Mouse (Mus musculus) neural tube, embryonic 13.5 days (tissue): ENCODE measurements around the gene Lat. TPM values are rescaled to one million over a fixed set of nuclear protein-coding genes. Genes with fewer than 3 reads are reported as not detected.
"Not testable (repeated sequence)": the region's sequence is repeated elsewhere in the genome, so short reads cannot be mapped to it uniquely, and the experiment has no call there.

Experiments
- ATAC-seq: fragments of 200-750 bp; cut with Nextera tagmentation; 2 replicates; pipeline ENCODE4 v1.8.0; 2017; ENCODE audit warnings: low read depth, mild to moderate bottlenecking, moderate TSS enrichment, moderate library complexity
- H3K27ac ChIP-seq: fragments of 300-500 bp; sonication (generic); replicated peaks from 2 replicates; pipeline ENCODE4 v1.5.1; 2015; ENCODE audit warnings: moderate library complexity, mild to moderate bottlenecking, inconsistent platforms
- H3K27me3 ChIP-seq: fragments of 300-500 bp; sonication (generic); 2 replicates; pipeline ENCODE4 v1.6.1; 2015; ENCODE audit warnings: mild to moderate bottlenecking, inconsistent platforms
- H3K36me3 ChIP-seq: fragments of 300-500 bp; sonication (generic); 2 replicates; pipeline ENCODE4 v1.6.1; 2015; ENCODE audit warnings: mild to moderate bottlenecking, inconsistent platforms
- H3K4me1 ChIP-seq: fragments of 300-500 bp; sonication (generic); replicated peaks from 2 replicates; pipeline ENCODE4 v1.6.1; 2015; ENCODE audit warnings: inconsistent platforms
- H3K4me2 ChIP-seq: fragments of 300-500 bp; sonication (generic); 2 replicates; pipeline ENCODE4 v1.6.1; 2015; ENCODE audit warnings: inconsistent platforms, mild to moderate bottlenecking, moderate library complexity
- H3K4me3 ChIP-seq: fragments of 300-500 bp; sonication (generic); 2 replicates; pipeline ENCODE4 v1.5.1; 2015; ENCODE audit warnings: mild to moderate bottlenecking, inconsistent platforms
- H3K9ac ChIP-seq: fragments of 300-500 bp; sonication (generic); 2 replicates; pipeline ENCODE4 v1.6.1; 2015; ENCODE audit warnings: moderate library complexity, mild to moderate bottlenecking, inconsistent platforms
- H3K9me3 ChIP-seq: fragments of 300-500 bp; sonication (generic); 2 replicates; pipeline ENCODE4 v1.6.1; 2016; ENCODE audit warnings: inconsistent platforms
- WGBS: fragments of 180-500 bp; shearing (Covaris S2); methylation state at CpG from one replicate; pipeline ENCODE4 v1.1.7; 2015; 5-methylcytosine and 5-hydroxymethylcytosine counted together
- microRNA-seq: library from miRNA; unstranded; fragments of <30 nt; microRNA quantifications from one replicate; pipeline ENCODE4, GENCODE M21; 2016
- polyA plus RNA-seq: library from polyadenylated mRNA; unstranded; fragments of >200 nt; fragmentation: Nextera tagmentation; extraction: Ambion mirVana; gene quantifications from 2 replicates; pipeline ENCODE4 v1.2.1, GENCODE M21; 2015

Gene Lat
- polyA plus RNA-seq, 1 experiment from 2014 or later: 1.5 TPM

GRCm38 (mm10) chr7:126329907-126330645 lies 39.3 kb downstream of the Lat start:
- peaks cover under 1% of the 10 kb centered on the region; the same call in 1 of the 2 replicates for H3K4me1 ChIP-seq
- 0 out of 2 replicates have a peak, but pooled peaks cover 4% of the 10 kb centered on the region for H3K27me3 ChIP-seq
- no peak overlapping the region for H3K4me3 ChIP-seq
- H3K9me3 ChIP-seq: no peaks in the 10 kb centered on the region
- no peak overlapping the region for H3K4me2 ChIP-seq
- no peak for ATAC-seq
- no peak overlapping the region for H3K27ac ChIP-seq
- 84% methylated on average over 9 of the region's 9 CpGs for WGBS
- no peak overlapping the region for H3K9ac ChIP-seq
- H3K36me3 ChIP-seq: no peaks in the 10 kb centered on the region

GRCm38 (mm10) chr7:126328848-126329247 lies 40.5 kb downstream of the Lat start:
- not testable (repeated sequence) for ATAC-seq, H3K4me2 ChIP-seq, H3K4me3 ChIP-seq, H3K9ac ChIP-seq, H3K36me3 ChIP-seq, H3K9me3 ChIP-seq, H3K4me1 ChIP-seq, H3K27ac ChIP-seq
- peaks cover 12% of the 10 kb centered on the region; the same call in 1 of the 2 replicates for H3K27me3 ChIP-seq
- 86% methylated on average over 5 of the region's 6 CpGs for WGBS

- not testable (repeated sequence) for H3K36me3 ChIP-seq, ATAC-seq, H3K4me1 ChIP-seq, H3K9me3 ChIP-seq, H3K27ac ChIP-seq, H3K9ac ChIP-seq, H3K4me2 ChIP-seq, H3K4me3 ChIP-seq
- H3K27me3 ChIP-seq: peaks cover 12% of the 10 kb centered on the region; the same call in 1 of the 2 replicates
- WGBS: 28% methylated on average over 9 of the region's 9 CpGs
Measured at GRCm38 (mm10) chr7:126325576-126326273, 43.6 kb downstream of the Lat start.

- Histone ChIP-seq H3K27me3 (peaks cover 12% of the 10 kb centered on the region; the same call in 1 of the 2 replicates), H3K4me2 (no peak overlapping the region), H3K36me3 (no peaks in the 10 kb centered on the region), H3K27ac (no peak overlapping the region), H3K9ac (no peak overlapping the region), H3K4me3 (no peak overlapping the region), H3K9me3 (no peaks in the 10 kb centered on the region), H3K4me1 (peaks cover 9% of the 10 kb centered on the region; the same call in 1 of the 2 replicates)
- ATAC-seq: no peak
- WGBS: 29% methylated on average over 3 of the region's 3 CpGs
Measured at GRCm38 (mm10) chr7:126324791-126325190, 44.6 kb downstream of the Lat start.

- H3K27ac ChIP-seq: no peak overlapping the region
- H3K4me1 ChIP-seq: peaks cover 9% of the 10 kb centered on the region; the same call in 1 of the 2 replicates
- H3K9me3 ChIP-seq: no peaks in the 10 kb centered on the region
- peaks cover 12% of the 10 kb centered on the region; the same call in 1 of the 2 replicates for H3K27me3 ChIP-seq
- H3K4me2 ChIP-seq: no peak overlapping the region
- H3K4me3 ChIP-seq: no peak overlapping the region
- no peak; the same call in 1 of the 2 replicates for ATAC-seq
- H3K36me3 ChIP-seq: no peaks in the 10 kb centered on the region
- no peak overlapping the region for H3K9ac ChIP-seq
- 10% methylated on average over 11 of the region's 11 CpGs for WGBS
Measured at GRCm38 (mm10) chr7:126323729-126324128, 45.6 kb downstream of the Lat start.

- H3K4me2 ChIP-seq: no peak overlapping the region
- H3K27ac ChIP-seq: no peak overlapping the region
- no peak overlapping the region for H3K9ac ChIP-seq
- ATAC-seq: no peak
- peaks cover 4% of the 10 kb centered on the region; the same call in 1 of the 2 replicates for H3K9me3 ChIP-seq
- no peaks in the 10 kb centered on the region for H3K36me3 ChIP-seq
- no peaks in the 10 kb centered on the region for H3K27me3 ChIP-seq
- WGBS: 73% methylated on average over 8 of the region's 8 CpGs
- no peaks in the 10 kb centered on the region for H3K4me1 ChIP-seq
- H3K4me3 ChIP-seq: no peak overlapping the region
Measured at GRCm38 (mm10) chr7:126314273-126314672, 55.1 kb downstream of the Lat start.

Small RNA genes lying within 50 kb of the gene (microRNA-seq; reads per million reads assigned to microRNA genes)
- not detected for gene Mir7058

Other genes starting within 250 kb of the Lat start
- gene Xpo6, start 169.1 kb downstream of the Lat start, polyA plus RNA-seq: 47.8 and 54.7 TPM in 2 replicates
- gene Sbk1, start 97.0 kb downstream of the Lat start, polyA plus RNA-seq: 238 and 247 TPM in 2 replicates
- 68.5 and 73.0 TPM in 2 replicates for gene Spns1, start 7.9 kb upstream of the Lat start, polyA plus RNA-seq
- 3.1 and 3.5 TPM in 2 replicates for gene Nfatc2ip, start 27.2 kb upstream of the Lat start, polyA plus RNA-seq
- gene Cd19, start 45.3 kb upstream of the Lat start, polyA plus RNA-seq: 0.07 TPM in 1 of 2 replicates, not detected in the other
- gene Rabep2, start 59.2 kb upstream of the Lat start, polyA plus RNA-seq: 24.6 and 25.6 TPM in 2 replicates
- 2.1 and 11.5 TPM in 2 replicates for gene Atp2a1, start 93.5 kb upstream of the Lat start, polyA plus RNA-seq
- gene Sh2b1, start 105.9 kb upstream of the Lat start, polyA plus RNA-seq: 60.2 and 62.3 TPM in 2 replicates
- 122 and 144 TPM in 2 replicates for gene Tufm, start 117.8 kb upstream of the Lat start, polyA plus RNA-seq
- 68.2 and 83.1 TPM in 2 replicates for gene Atxn2l, start 133.9 kb upstream of the Lat start, polyA plus RNA-seq
- 188 and 200 TPM in 2 replicates for gene Eif3c, start 196.8 kb upstream of the Lat start, polyA plus RNA-seq
- 0.29 and 0.95 TPM in 2 replicates for gene Apobr, start 215.4 kb upstream of the Lat start, polyA plus RNA-seq
- 26.3 and 27.9 TPM in 2 replicates for gene Cln3, start 216.2 kb upstream of the Lat start, polyA plus RNA-seq
- gene Il27, start 225.4 kb upstream of the Lat start, polyA plus RNA-seq: not detected in 2 replicates